Mouse (Mus musculus) megakaryocyte-erythroid progenitor cell, adult 5-6 weeks (primary cell): ENCODE measurements around the gene Gramd4. TPM values are rescaled to one million over a fixed set of nuclear protein-coding genes. Genes with fewer than 3 reads are reported as not detected.
"Not testable (repeated sequence)": the region's sequence is repeated elsewhere in the genome, so short reads cannot be mapped to it uniquely, and the experiment has no call there.

Source experiments
- ATAC-seq: replicated peaks from 2 replicates; pipeline ENCODE4 v1.8.0; 2016; ENCODE audit warnings: mild to moderate bottlenecking, inconsistent platforms; ENCODE audit not compliant: severe bottlenecking, poor library complexity, low FRiP score, low TSS enrichment
- total RNA-seq, 2 experiments: library from RNA; stranded (forward) in 1 of 2; stranded (reverse) in 1 of 2; fragments of 200-1000, 215-1000 nt in 1 of 2; fragments of >200 nt in 1 of 2; fragmentation: Nextera tagmentation in 1 of 2; gene quantifications; 2 replicates each; pipeline ENCODE4 v1.2.3; 2014 to 2017

The Gramd4 gene
- total RNA-seq, 2 experiments from 2014 or later = 41.8 to 52.4 TPM

- ATAC-seq = 0 out of 2 replicates have a peak, but pooled peaks have one; percentile 28
Measured at GRCm38 (mm10) chr15:86140323-86140722, 82.8 kb downstream of the Gramd4 start.

GRCm38 (mm10) chr15:86144577-86144976 is 87.1 kb downstream of the Gramd4 start:
- no peak for ATAC-seq

- ATAC-seq = no peak
Measured at GRCm38 (mm10) chr15:86145046-86145445, 87.6 kb downstream of the Gramd4 start.

GRCm38 (mm10) chr15:86146922-86147321 is 89.4 kb downstream of the Gramd4 start:
- ATAC-seq = no peak

- no peak for ATAC-seq
Measured at GRCm38 (mm10) chr15:86150593-86150992, 93.1 kb downstream of the Gramd4 start.

GRCm38 (mm10) chr15:86153481-86153960 is 96.0 kb downstream of the Gramd4 start:
- ATAC-seq = no peak

GRCm38 (mm10) chr15:86156492-86156891 is 99.0 kb downstream of the Gramd4 start:
- ATAC-seq = no peak

GRCm38 (mm10) chr15:86159093-86159492 is 101.6 kb downstream of the Gramd4 start:
- ATAC-seq = peak; percentile 61

GRCm38 (mm10) chr15:86159719-86160118 is 102.2 kb downstream of the Gramd4 start:
- ATAC-seq = peak; percentile 14; the same call in 1 of the 2 replicates

GRCm38 (mm10) chr15:86160906-86161305 is 103.4 kb downstream of the Gramd4 start:
- no peak for ATAC-seq

GRCm38 (mm10) chr15:86161800-86162199 is 104.3 kb downstream of the Gramd4 start:
- not testable (repeated sequence) for ATAC-seq

GRCm38 (mm10) chr15:86164718-86165345 is 107.3 kb downstream of the Gramd4 start:
- ATAC-seq = no peak

- ATAC-seq = no peak
Measured at GRCm38 (mm10) chr15:86165811-86166590, 108.5 kb downstream of the Gramd4 start.

- ATAC-seq = no peak
Measured at GRCm38 (mm10) chr15:86167032-86167655, 109.6 kb downstream of the Gramd4 start.

- ATAC-seq = no peak
Measured at GRCm38 (mm10) chr15:86167787-86168504, 110.5 kb downstream of the Gramd4 start.

GRCm38 (mm10) chr15:86168505-86168867 is 111.0 kb downstream of the Gramd4 start:
- ATAC-seq = no peak

- no peak for ATAC-seq
Measured at GRCm38 (mm10) chr15:86168941-86169816, 111.7 kb downstream of the Gramd4 start.

- ATAC-seq = no peak
Measured at GRCm38 (mm10) chr15:86169817-86170110, 112.3 kb downstream of the Gramd4 start.

- ATAC-seq = no peak
Measured at GRCm38 (mm10) chr15:86171316-86171715, 113.8 kb downstream of the Gramd4 start.
